Mouse (Mus musculus): ENCODE measurements at regions not wholly inside any gene's neighbourhood (a gene's known extent, or its start where the extent isn't known, plus 50 kb on each side); places are given as distances from the start of the nearest gene placed in this dataset.

DNA sequence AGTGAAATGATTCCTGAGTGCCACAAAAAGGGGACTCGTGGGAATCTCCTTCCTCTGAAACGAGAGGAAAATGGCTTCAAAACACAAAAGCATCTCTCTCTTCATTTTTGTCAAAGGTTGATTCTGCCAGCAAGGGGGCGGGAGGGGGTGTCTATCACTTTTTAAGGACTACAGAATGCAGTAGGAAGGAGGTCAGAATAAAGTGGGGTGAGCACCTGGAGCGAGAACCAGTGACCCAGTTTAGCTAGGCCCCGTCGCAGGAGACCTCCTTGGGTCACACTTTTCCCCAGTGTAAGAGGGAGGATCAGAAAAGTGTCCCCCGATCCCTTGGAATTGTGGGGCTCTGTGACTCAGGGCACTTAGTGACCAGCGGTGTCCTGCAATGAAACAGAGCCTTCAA, 133.1 kb downstream of the Tgfb2 start:
- no peak for DNase-seq (ENCODE audit: low spot score in 2 of 2)

DNA sequence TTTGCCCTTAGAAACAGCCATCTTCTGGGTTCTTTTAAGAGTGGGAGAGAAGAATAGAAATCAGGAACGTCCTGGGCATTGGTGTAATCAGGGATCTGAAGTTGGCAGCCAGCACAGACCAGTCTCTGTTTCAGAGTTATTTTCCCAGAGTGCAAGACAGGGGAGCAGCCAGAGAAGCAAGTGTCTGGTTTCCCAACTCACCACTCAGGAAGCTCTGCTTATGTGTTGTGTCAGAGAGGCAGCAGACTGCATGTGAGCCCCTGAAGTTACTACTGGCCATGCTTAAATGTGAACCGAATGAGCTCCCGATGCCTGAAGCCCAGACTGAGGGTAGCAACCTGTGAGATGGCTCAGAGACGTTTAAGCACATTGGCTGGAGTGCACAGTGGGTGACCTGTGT, 133.7 kb downstream of the Tgfb2 start:
- DNase-seq (ENCODE audit: low spot score in 2 of 2): no peak

DNA sequence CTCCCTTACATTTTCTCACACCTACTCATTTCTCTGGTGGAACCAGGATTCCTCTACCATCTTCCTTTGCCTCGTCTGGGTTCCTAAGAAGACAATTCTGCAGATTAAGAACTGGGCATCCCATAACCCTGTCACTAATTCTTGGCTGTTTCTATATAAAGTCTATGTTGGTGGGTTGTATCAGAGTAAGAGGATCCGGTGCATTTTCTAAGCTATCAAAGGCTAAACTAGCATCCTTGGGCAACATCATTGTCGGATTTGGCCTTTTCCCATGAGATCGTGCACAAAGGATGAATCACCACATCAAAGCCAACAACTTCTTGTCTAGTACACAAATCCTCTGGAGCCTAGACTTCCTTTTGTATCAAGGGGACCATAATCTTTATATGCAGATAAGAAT, 137.3 kb downstream of the Tgfb2 start:
- no peak for DNase-seq (ENCODE audit: low spot score in 2 of 2)

DNA sequence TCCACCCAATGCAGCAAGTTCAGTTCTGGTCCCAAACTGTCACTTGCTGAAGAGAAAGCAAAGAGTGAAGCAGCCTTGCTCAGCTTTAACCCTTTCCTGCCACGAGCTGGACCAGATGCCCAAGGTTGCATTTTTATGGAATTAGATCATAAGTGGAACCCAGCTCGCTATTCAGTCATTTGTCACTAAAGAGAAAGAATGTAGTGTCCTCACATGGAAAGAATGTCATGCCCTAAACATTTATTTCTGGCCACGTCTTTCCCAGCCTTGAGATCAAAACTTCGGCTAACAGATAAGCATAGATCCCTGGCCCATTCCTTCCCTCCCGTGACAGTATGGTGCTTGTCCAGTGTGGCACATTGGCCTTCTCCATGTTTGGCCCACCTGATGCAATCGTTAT, 137.7 kb downstream of the Tgfb2 start:
- DNase-seq (ENCODE audit: low spot score in 2 of 2): no peak

DNA sequence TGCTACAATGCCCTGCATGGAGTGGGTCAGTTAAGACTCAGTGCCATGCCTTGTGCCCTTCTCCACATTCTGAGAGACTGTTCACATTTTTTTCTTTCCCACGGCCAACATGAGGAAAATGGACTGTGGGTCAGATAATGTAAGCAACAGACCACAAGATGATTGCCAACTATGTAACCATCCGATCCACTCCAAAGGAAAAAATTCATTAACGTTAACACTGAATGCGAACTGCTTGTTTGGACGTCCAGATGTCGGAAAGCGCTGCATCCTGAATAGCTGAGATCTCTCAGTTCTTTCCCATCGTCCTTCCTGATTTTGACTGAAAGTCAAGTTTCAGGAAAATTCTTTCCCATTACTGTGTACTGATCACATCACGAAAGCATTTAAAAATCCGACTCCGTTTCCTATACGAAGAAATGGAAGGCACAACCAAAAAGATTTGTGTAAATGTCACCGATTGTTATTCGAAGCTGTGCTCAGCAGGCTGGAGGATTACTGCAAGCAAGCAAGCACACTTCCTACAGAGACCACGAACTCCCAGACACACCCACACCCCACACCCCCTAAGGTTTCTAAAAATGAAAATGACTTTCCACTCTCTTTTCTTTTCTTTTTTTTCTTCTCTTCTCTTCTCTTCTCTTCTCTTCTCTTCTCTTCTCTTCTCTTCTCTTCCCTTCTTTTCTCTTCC, 138.5 kb downstream of the Tgfb2 start:
- DNase-seq (ENCODE audit: low spot score in 2 of 2): no peak

DNA sequence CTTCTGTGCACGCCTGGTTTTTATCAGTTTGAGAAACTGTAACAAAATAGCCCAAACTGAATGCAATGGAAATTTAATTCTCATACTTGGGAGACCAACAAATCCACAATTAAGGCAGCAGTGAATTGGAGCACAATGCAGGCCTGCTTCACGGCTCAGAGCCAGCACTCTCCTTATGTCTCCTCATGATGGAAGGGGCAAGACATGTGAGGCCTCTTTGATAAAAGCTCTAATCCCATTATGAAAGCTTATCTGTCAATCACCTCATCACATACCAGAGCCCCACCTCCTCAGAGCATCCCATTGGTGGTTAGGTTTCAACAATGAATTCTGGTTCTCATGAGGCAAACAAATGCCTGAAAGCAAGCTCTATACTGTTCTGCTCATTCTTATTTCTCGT, 143.8 kb downstream of the Tgfb2 start:
- DNase-seq (ENCODE audit: low spot score in 2 of 2): no peak

DNA sequence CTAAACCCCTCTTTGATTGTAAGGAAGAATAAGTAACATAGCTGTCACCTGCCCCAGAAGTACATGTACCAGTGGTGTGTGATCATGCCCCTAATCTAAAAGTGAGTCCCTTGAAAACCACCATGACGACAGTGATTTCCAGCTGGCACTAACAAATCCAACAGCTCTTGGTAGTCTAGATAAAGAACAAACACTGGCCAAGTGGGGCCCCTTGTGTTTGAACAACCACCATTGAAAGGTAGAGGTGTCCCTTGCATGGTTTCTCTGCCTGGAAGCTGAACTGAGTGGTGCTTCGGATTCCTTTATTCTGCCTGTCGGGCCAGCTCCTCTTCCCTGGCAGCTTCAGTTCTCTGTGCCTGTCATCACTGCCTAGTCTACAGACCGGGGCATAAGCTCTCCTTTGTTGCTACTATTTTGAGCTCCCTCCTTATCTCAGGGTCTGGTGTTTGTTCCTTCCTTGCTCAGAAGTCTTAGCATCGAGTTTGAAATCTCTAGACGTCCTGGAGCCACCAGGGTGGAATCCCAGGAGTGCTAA, 150.3 kb downstream of the Tgfb2 start:
- no peak for DNase-seq (ENCODE audit: low spot score in 2 of 2)

DNA sequence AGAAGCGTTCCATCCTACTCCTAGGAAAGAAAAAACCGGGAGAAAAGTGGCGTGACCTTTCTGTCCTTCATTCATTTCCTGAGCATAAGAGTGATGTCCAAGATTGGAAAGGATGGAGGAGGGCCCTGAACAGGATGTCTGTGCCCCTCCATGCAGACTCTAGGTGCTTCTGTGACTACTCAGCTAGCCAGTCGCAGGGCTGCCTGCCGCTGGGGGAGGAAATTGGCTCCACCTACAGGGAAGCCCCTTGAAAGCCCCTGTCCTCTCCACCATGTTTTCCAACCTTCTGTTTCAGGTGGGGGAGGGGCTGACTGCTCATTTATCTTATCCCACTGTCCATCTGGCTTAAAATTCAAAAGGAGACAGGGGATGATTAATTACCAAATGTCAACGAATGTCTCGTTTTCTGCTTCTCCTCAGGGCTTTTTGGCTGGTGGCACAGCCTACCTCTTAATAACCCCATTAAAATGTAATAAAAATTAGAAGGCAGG, 151.2 kb downstream of the Tgfb2 start:
- no peak for DNase-seq (ENCODE audit: low spot score in 2 of 2)

DNA sequence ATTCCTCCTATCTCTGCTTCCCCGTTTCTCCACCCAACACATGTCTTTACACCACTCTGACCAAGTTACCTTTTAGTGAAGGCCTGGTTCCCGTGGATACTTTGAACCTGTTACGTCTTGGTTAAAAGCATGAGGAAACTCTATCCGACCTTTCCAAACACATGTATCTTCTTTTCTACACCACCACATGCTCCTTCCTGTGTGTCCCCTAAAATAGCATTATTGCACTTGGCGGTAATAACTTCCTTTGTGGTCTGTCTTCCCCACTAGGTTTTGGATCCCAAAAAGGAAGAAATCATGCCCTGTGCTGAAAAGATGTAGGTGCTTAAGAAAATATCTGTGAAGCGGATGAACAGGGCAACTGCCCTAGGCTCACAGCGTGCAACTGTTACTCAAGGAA, 153.1 kb downstream of the Tgfb2 start:
- no peak for DNase-seq (ENCODE audit: low spot score in 2 of 2)

DNA sequence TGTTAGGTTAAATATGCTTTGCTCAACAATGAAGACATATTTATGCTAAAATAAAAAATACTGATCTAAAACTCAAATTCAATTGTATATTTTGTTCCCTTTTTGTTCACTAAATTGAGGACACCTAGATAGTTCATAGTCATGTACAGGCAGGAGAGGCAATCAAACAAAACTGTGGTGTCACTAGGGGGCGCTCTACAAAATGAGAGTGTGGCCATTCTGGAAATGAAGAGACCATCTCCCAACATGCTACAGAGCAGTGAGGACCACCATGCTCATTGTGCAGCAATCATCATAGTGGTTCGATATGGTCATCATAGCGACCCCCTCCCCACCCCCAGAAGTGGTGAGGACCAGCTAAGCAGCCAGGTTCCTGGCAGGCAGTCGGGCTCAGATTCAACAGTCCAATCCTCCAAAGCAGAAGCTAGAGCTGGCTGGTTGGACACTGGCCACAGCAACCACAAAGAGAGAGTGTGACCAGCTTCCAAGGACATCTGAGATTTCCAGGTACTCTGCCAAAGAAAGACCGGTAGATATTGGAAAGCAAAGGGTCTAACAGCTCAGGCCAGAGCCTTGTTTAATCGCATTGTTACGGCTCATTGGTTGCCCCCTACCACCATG, 155.4 kb downstream of the Tgfb2 start:
- no peak for DNase-seq (ENCODE audit: low spot score in 2 of 2)

DNA sequence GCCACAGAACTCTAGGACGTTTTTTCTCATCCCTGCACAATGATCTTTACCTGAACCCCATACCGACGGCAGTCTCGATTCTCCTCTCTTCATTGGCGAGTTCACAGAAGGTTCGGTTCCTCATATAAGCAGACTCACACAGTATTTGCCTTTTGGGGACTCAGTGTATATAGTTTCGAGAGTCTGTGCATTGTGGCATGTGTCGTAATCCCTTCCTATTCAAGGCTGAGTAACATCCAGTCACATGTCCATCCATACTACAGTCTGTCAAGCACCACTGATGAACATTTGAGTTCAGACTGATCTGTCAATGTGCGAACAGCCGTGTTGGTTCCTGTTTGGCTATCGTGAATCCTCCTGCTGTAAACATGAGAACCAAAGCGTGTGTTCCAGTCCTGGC, 156.6 kb downstream of the Tgfb2 start:
- no peak for DNase-seq (ENCODE audit: low spot score in 2 of 2)

DNA sequence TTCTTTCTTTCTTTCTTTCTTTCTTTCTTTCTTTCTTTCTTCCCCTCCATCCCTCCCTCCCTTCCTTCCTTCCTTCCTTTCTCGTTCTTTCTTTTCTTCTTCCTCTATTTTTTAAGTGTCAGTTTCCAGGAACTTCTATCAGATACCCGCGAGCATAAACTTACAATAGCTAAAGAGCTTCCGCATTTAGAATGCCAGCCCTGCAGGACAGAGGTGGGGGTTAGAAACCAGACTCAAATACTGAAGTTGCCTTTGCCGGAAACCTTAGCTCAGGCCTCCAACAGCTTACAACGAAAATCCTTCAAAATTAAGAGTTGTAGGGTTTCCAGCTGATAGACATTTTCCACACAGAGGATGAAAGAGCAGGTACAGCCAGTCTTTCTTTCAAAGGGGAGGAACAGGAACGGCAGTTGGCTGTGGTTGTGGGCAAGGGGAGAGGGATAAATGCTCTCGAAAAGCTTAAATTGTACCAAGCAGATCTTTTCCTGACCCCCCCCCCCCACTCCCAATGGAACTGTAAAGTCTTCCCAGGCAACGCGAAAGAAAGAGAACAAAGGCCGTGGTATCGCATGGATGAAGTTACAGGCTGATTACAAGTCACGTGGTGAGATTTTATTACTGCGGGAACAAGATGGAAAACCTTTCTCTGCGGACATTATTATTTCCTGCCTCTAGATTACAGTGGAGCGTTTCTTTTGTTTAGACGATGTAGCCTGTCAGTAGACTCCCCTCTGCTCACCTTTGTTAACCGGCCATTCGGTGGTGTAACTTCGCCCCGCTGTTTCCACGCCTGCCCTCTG, 159.2 kb downstream of the Tgfb2 start:
- no peak for DNase-seq (ENCODE audit: low spot score in 2 of 2)

DNA sequence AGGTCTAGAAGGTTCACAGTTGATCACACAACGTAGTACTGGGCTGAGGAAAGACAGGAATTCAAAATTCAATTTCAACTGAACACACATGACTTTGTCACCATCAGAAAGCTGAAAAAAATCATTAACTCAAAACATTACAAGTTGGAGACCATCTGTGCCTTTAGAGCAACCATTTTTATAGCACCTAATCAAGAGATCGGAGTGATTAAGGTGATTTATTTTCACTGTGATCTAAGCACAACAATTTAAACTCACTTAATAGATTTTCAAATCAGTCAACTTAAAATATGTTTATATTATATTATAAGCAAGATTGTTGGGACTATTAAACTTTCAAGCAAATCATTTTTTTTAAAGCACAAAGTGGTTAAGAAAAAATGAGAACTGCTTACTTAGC, 165.7 kb downstream of the Tgfb2 start:
- DNase-seq (ENCODE audit: low spot score in 2 of 2): no peak

DNA sequence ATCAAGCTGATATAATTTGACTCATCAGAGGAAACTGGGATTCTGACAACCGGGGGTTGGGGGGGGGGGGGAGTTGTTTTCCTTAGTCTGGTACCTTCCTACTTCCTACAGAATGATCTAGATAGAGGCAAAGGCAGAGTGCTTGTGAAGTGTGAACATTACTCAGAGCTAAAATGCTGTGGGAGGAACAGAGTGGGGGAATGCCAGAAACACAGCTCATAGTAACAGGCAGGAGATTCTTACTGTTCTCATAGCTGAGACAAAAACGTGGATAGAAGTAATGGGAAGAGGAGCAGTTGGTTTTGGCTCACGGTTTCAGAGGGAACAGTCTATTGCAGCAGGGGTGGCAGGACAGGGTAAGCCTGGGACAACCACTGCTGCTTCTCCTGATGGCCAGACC, 167.6 kb downstream of the Tgfb2 start:
- no peak for DNase-seq (ENCODE audit: low spot score in 2 of 2)

DNA sequence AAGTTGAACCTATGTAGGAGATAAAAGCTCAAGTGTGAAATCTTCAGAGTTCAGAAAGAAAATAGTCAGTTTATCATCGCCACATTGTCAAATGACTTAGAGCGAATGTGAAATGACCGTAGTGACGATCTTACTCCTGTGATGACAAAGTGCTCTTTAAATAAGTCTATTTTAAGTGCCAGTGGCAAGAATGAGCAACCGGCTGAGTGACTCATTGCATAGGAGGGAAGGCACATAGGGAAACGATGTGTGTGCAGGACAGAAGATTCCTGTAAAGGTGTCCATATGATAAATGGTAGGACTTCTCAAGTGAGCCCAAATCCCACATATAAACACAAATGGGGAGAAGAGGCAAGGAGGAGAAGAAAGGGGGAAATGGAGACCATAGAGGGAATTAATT, 189.8 kb downstream of the Tgfb2 start:
- DNase-seq (ENCODE audit: low spot score in 2 of 2): no peak

DNA sequence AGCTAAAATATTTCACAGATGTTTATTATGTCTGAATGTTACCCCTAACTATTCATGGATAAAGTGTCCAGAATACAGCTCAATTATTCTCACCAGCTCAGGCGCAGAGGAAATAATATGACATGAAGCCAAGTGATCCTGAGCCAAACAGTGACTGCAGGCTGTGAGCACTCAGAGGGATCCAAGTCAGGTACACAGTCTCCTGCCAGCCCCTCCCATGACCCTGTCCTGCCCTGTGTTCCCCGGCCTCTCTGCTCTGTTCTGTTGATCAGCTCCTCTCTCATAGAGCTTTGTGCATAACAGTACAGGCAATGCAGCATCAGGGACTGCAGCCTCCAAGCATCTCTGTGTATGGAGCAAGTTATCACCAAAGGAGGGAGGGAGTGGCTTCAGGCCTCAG, 190.7 kb downstream of the Tgfb2 start:
- DNase-seq (ENCODE audit: low spot score in 2 of 2): no peak

DNA sequence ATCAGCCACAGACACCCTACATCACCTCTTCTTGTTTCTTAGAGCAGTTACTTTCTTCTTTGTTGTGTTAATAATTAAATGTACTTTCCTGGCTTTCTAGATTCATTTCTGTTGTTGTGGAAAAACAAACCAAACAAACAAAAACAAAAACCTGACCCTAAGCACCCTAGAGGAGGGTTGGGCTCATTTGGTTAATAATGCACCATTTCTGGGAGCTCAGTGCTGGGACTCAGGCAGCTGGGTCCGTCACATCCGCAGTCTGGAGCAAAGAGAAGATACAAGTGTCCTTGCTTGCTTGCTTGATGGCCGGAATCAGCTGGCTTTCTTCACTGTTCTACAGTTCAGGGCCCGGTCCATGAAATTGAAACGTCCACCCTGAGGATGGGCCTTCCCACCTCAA, 191.9 kb downstream of the Tgfb2 start:
- DNase-seq (ENCODE audit: low spot score in 2 of 2): no peak

DNA sequence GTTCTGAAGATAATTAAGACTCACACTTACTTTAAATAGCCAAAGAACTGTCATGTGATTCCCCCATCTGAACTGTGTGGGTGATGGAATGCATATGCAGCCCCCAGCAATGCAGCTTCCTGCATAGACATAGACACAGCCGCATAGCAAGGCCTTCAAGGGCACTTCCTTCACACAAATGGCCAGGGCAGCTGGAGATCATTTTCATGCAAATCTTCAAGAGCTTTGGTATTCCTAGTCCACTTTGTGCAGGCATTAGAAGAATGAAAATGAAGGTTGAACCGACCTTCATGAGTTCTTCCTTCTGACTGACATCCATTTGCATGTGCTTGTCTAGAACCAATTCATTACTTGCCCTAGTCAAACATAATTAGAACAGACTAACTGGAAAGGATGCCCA, 195.3 kb downstream of the Tgfb2 start:
- DNase-seq (ENCODE audit: low spot score in 2 of 2): no peak

DNA sequence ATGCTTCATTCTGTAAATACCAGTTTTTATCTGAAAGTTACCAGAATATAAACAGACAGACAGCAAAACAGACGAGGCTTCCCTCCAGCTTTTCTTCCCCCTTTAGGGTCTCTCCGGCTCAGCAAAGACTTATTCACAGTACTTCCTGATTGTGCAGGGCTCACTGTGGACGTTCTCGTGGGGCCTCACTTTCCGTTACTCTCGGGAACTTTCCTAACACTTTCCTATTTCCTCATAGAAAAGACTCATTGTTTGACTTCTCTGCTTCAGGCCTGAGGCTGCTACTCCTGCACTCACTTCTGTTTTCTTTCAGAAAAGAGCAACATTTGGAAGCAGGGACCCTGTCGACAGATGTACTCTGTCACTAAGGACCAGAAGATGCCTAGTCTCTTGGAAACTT, 197.4 kb downstream of the Tgfb2 start:
- no peak for DNase-seq (ENCODE audit: low spot score in 2 of 2)

DNA sequence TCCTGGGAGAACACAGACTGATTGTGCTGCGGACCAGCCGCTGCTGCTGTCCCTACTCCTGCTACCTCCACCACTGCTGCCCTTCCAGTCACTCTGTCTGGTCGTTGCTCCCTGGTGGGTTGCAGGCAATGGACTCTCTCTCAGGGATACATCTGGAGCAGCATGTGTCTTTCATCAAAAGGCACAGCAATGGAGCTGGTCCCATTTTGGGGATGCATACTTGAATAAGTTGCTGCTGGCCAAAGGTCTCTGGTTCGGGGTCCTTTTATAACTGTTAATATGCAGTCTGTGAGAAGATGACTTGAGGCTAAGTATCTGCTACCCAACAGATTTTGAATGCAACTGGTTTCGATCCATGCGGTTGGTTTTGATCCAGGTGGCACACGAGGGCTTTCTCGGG, 197.8 kb downstream of the Tgfb2 start:
- DNase-seq (ENCODE audit: low spot score in 2 of 2): no peak

DNA sequence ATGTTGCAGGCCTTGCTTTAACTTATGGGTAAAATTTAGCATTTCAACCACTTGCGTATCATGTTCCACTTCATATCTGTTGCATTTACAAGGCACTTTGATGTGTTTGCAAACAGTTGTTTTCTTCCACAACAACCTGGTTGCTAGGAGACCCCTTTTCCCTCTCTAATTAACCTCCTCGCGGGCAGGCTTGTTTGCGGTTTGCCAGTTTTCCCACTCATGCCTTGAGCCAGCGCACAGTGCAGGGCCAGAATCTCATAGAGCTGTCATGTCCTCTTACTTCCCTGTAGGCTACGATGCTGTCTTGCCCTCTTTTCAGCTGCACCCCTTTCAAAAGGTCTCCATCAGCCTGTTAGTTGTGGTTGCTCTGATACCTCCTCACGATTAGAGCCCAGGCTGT, 199.3 kb downstream of the Tgfb2 start:
- no peak for DNase-seq (ENCODE audit: low spot score in 2 of 2)

DNA sequence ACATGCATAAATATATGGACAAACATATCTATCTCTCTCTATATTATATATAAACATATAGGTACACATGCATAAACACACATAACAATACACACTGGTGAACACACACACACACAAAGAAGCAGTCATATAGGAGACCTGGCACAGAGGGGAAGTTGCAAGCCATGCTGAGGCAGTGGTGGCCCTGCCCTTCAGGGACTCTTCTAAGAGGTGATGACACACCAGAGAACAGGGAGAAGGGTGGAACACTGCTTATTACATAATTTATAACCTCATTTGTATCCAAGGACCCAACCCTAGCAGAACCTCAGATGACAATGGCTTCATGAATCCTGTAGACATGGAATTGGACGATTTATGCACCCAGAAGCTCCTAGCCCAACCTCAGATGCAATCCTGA, 199.9 kb downstream of the Tgfb2 start:
- no peak for DNase-seq (ENCODE audit: low spot score in 2 of 2)

All from spleen, postnatal 4 days (tissue).